Mouse (Mus musculus) gastrocnemius, adult 2 months (tissue): Measurements from ENCODE around the gene Tmem167b. TPM values are rescaled to one million over a fixed set of nuclear protein-coding genes. Genes with fewer than 3 reads are reported as not detected.
A peak's percentile ranks its signal among the peaks of the same experiment; 100 is the strongest.

Source experiments
- DNase-seq: peaks from one replicate; pipeline ENCODE4 v3.0.0; 2022
- H3K27ac ChIP-seq: fragments of 200-600 bp; 2 replicates; pipeline ENCODE4 v1.8.1; 2022; ENCODE audit warnings: mild to moderate bottlenecking
- H3K4me3 ChIP-seq: fragments of 200-600 bp; 2 replicates; pipeline ENCODE4 v1.8.1; 2022; ENCODE audit warnings: mild to moderate bottlenecking, moderate library complexity
- CTCF ChIP-seq: fragments of 200-600 bp; IDR thresholded peaks from 2 replicates; pipeline ENCODE4 v1.8.1; 2022; ENCODE audit warnings: antibody characterized with exemption, mild to moderate bottlenecking, moderate library complexity
- intact Hi-C: fragments of 180-260 bp; cut with DNase I; formaldehyde crosslinking; loops from one replicate; pipeline ENCODE4 v1.15.1; 2025
- microRNA-seq: library from miRNA; unstranded; fragments of <30 nt; microRNA quantifications from one replicate; pipeline ENCODE4 v1.2.0, GENCODE M21; 2021
- total RNA-seq, 2 experiments: library from RNA; stranded (reverse); gene quantifications; 2 replicates each; pipeline ENCODE4 v1.2.3; 2021

The Tmem167b gene
- total RNA-seq, 2 experiments from 2014 or later, result 12.1 to 16.1 TPM

- DNase-seq, result peak; percentile 26
- Histone ChIP-seq H3K27ac (no peak overlapping the region), H3K4me3 (no peak overlapping the region)
- intact Hi-C loops, result no loop called here
- TF ChIP-seq CTCF, result no peak
Observed at GRCm38 (mm10) chr3:108533114-108533885, 29.0 kb downstream of the Tmem167b start.

- DNase-seq, result no peak
- TF ChIP-seq CTCF, result no peak
- intact Hi-C loops, result no loop called here
- Histone ChIP-seq H3K27ac (no peak overlapping the region), H3K4me3 (no peak overlapping the region)
Observed at GRCm38 (mm10) chr3:108528489-108528888, 33.8 kb downstream of the Tmem167b start.

- Histone ChIP-seq H3K4me3 (no peak overlapping the region), H3K27ac (no peak overlapping the region)
- no peak for DNase-seq
- TF ChIP-seq CTCF, result no peak
- intact Hi-C loops, result no loop called here
Observed at GRCm38 (mm10) chr3:108523415-108523814, 38.9 kb downstream of the Tmem167b start.

- no peak for TF ChIP-seq CTCF
- intact Hi-C loops, result no loop called here
- no peak overlapping the region for H3K27ac ChIP-seq
- no peak overlapping the region for H3K4me3 ChIP-seq
- DNase-seq, result no peak
Observed at GRCm38 (mm10) chr3:108518276-108518675, 44.0 kb downstream of the Tmem167b start.

GRCm38 (mm10) chr3:108513465-108513864, 48.8 kb downstream of the Tmem167b start:
- no peak overlapping the region for H3K4me3 ChIP-seq
- TF ChIP-seq CTCF, result no peak
- H3K27ac ChIP-seq, result no peak overlapping the region
- intact Hi-C loops, result no loop called here
- DNase-seq, result no peak

- no peak for TF ChIP-seq CTCF
- no peak for DNase-seq
- Histone ChIP-seq H3K27ac (no peak overlapping the region), H3K4me3 (no peak overlapping the region)
- intact Hi-C loops, result no loop called here
Observed at GRCm38 (mm10) chr3:108510716-108511483, 51.4 kb downstream of the Tmem167b start.

- intact Hi-C loops, result no loop called here
- no peak for DNase-seq
- TF ChIP-seq CTCF, result no peak
- Histone ChIP-seq H3K27ac (no peak overlapping the region), H3K4me3 (no peak overlapping the region)
Observed at GRCm38 (mm10) chr3:108510156-108510555, 52.1 kb downstream of the Tmem167b start.

- Histone ChIP-seq H3K27ac (no peak overlapping the region), H3K4me3 (no peak overlapping the region)
- no peak for DNase-seq
- no peak for TF ChIP-seq CTCF
- intact Hi-C loops, result no loop called here
Observed at GRCm38 (mm10) chr3:108508745-108509474, 53.4 kb downstream of the Tmem167b start.

Small RNA genes within 50 kb of the gene (microRNA-seq; reads per million reads assigned to microRNA genes)
- gene Gm22860, result not detected

Other genes with a start within 250 kb of the Tmem167b start
- gene Mybphl, start 197.6 kb downstream of the Tmem167b start, total RNA-seq, result not detected
- not detected for gene Psrc1, start 178.6 kb downstream of the Tmem167b start, total RNA-seq
- 1 to 10 TPM; 6.4 to 8.8 TPM for gene Celsr2, start 146.9 kb downstream of the Tmem167b start, total RNA-seq
- gene Sars, start 117.3 kb downstream of the Tmem167b start, total RNA-seq, result 100 to 1,000 TPM; 116 to 135 TPM
- not detected for gene 1700013F07Rik, start 28.3 kb downstream of the Tmem167b start, total RNA-seq
- not detected for gene 5330417C22Rik, start 25.9 kb downstream of the Tmem167b start, total RNA-seq
- 10 to 100 TPM; 19.7 to 20.0 TPM for gene Taf13, start 9.2 kb upstream of the Tmem167b start, total RNA-seq
- 1 to 10 TPM; 4.9 to 6.3 TPM for gene Wdr47, start 28.8 kb upstream of the Tmem167b start, total RNA-seq
- gene Clcc1, start 91.4 kb upstream of the Tmem167b start, total RNA-seq, result 10 to 100 TPM; 34.6 to 37.2 TPM
- 1 to 10 TPM in 1 of 2 experiments, under 1 TPM in 1; 0.86 to 1.1 TPM for gene Gpsm2, start 159.8 kb upstream of the Tmem167b start, total RNA-seq
- under 1 TPM; 0.06 to 0.08 TPM for gene Aknad1, start 177.2 kb upstream of the Tmem167b start, total RNA-seq